ENCODE assay signal across 14 mouse cellular contexts in the genomic region with DNA sequence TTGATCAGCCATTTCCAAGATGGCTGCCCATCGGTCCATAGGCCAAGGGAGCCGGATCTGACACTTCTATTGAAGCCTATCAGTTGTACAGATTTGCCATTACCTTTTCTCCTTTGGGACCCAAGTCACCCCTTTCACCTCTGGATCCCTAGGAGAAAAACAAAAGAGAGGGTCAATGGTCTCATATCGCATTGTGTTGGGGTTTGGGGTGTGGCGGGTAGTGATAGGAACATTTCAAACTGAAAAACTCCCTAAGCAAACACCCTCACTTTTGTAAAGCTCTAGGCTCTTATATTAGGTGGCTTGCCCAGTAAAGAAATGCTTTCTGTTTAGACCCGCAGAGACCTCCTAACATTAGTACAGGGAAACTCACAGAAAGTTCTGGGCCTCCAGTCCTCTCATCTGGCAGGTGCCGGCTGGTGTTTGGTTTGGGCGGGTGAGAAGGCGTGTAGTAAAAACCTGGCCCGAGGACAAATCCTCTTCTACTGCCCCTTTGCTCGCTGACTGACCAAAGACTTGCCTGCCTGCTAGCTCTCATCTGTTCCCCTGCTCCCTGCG. TPM values are rescaled to one million over a fixed set of nuclear protein-coding genes. Genes with fewer than 3 reads are reported as not detected.
"Had no signal": no experiment of that assay in that cellular context is flagged by ENCODE, and none has a peak within 500 bp of the region (broad histone marks: within the 10 kb centered on the region; RNA-seq: fewer than 3 reads in every experiment).

No protein-coding gene starts in this region.

- H3K9ac ChIP-seq: limb, embryonic 13.5 days; liver, embryonic 13.5 days; liver, postnatal 0 days; lung, embryonic 15.5 days; midbrain, embryonic 12.5 days had no signal

- H3K4me3 ChIP-seq: limb, embryonic 13.5 days; liver, embryonic 13.5 days; lung, embryonic 15.5 days; megakaryocyte, embryonic 14.5 days; midbrain, embryonic 12.5 days had no signal

- H3K4me1 ChIP-seq: limb, embryonic 13.5 days; liver, embryonic 13.5 days; lung, embryonic 15.5 days; midbrain, embryonic 12.5 days had no signal

- H3K27ac ChIP-seq: hindbrain, postnatal 0 days; limb, embryonic 13.5 days; liver, embryonic 13.5 days; lung, embryonic 15.5 days; macrophage; midbrain, embryonic 12.5 days had no signal

- H3K36me3 ChIP-seq: limb, embryonic 13.5 days; liver, embryonic 13.5 days; lung, embryonic 15.5 days; midbrain, embryonic 12.5 days had no signal

- H3K9me3 ChIP-seq: limb, embryonic 13.5 days; liver, embryonic 13.5 days; lung, embryonic 15.5 days; midbrain, embryonic 12.5 days had no signal

- H3K27me3 ChIP-seq: limb, embryonic 13.5 days; liver, embryonic 13.5 days; lung, embryonic 15.5 days; midbrain, embryonic 12.5 days had no signal

- DNase-seq: kidney, adult 2 months; kidney, postnatal 25 days; layer of hippocampus, postnatal 36 days; liver, embryonic 13.5 days; liver, postnatal 0 days; lung, postnatal 14 days; right cerebral cortex, postnatal 25 days; thymus, postnatal 14 days had no signal

- ATAC-seq: hindbrain, postnatal 0 days; liver, postnatal 0 days had no signal

- H3K4me2 ChIP-seq: limb, embryonic 13.5 days; liver, embryonic 13.5 days; lung, embryonic 15.5 days; midbrain, embryonic 12.5 days had no signal

RNA-seq across cellular contexts. Expression of gene Colq, which starts 47.2 kb away (rescaled TPM):
- polyA plus RNA-seq: macrophage had no signal
